Mouse (Mus musculus) C2C12 (cell line): Measurements from ENCODE around the gene G3bp1. TPM values are rescaled to one million over a fixed set of nuclear protein-coding genes. Genes with fewer than 3 reads are reported as not detected.

ENCODE experiments used
- H3K27me3 ChIP-seq: one replicate; pipeline ENCODE4 v1.6.1; 2011; ENCODE audit not compliant: control insufficient read depth, insufficient read depth, insufficient read length
- H3K36me3 ChIP-seq: one replicate; pipeline ENCODE4 v1.6.1; 2011; ENCODE audit not compliant: control insufficient read depth, insufficient read depth
- H3K4me3 ChIP-seq: one replicate; pipeline ENCODE4 v1.5.1; 2011; ENCODE audit warnings: mild to moderate bottlenecking, control low read depth; ENCODE audit not compliant: poor library complexity, insufficient read depth, severe bottlenecking
- H3K79me2 ChIP-seq: one replicate; pipeline ENCODE4 v1.6.1; 2011; ENCODE audit not compliant: control insufficient read depth, insufficient read depth
- H3K79me3 ChIP-seq: one replicate; pipeline ENCODE4 v1.6.1; 2011; ENCODE audit warnings: low read depth, control low read depth
- H3ac ChIP-seq: one replicate; pipeline ENCODE3; 2011; ENCODE audit warnings: low read depth; ENCODE audit not compliant: control insufficient read depth, insufficient read length
- CEBPB ChIP-seq: IDR thresholded peaks from one replicate; pipeline ENCODE4 v1.6.1; 2011; ENCODE audit warnings: low read depth, mild to moderate bottlenecking, control low read depth, moderate library complexity
- CTCF ChIP-seq: IDR thresholded peaks from one replicate; pipeline ENCODE4 v1.5.1; 2011; ENCODE audit not compliant: control insufficient read depth, insufficient read depth, insufficient read length
- FOSL1 ChIP-seq: IDR thresholded peaks from one replicate; pipeline ENCODE4 v1.8.0; 2011; ENCODE audit warnings: mild to moderate bottlenecking, low read length; ENCODE audit not compliant: poor library complexity, insufficient read depth, severe bottlenecking
- MAX ChIP-seq: IDR thresholded peaks from one replicate; pipeline ENCODE4 v1.6.1; 2011; ENCODE audit warnings: mild to moderate bottlenecking, control low read depth
- MYOD1 ChIP-seq: IDR thresholded peaks from one replicate; pipeline ENCODE4 v1.6.1; 2011; ENCODE audit warnings: low read depth; ENCODE audit not compliant: control insufficient read depth, insufficient read length
- MYOG ChIP-seq: IDR thresholded peaks from one replicate; pipeline ENCODE4 v1.6.1; 2011; ENCODE audit not compliant: control insufficient read depth, insufficient read length; ENCODE audit errors: extremely low read depth
- USF1 ChIP-seq: IDR thresholded peaks from one replicate; pipeline ENCODE4 v1.6.1; 2011; ENCODE audit warnings: low read depth, mild to moderate bottlenecking, control low read depth, moderate library complexity
- long read RNA-seq, 2 experiments: library from polyadenylated mRNA; unstranded; transcript quantifications; one replicate each; pipeline ENCODE4 v2.0.0; 2019 to 2020
- polyA plus RNA-seq: library from polyadenylated mRNA; unstranded; fragments of >200 nt; fragmentation: generic; extraction: Trizol; gene quantifications from one replicate; pipeline ENCODE4 v1.2.1, GENCODE M21; 2012; ENCODE audit warnings: missing spikeins

The G3bp1 gene
- 82.5 TPM for polyA plus RNA-seq
- long read RNA-seq, experiment 1, full-length matches to known transcripts = 309 of 380 reads
- long read RNA-seq, experiment 1, partial matches to known transcripts = 40 of 380 reads
- long read RNA-seq, experiment 1, other reads (novel, unspliced or antisense) = 31 of 380 reads
- long read RNA-seq, experiment 2, full-length matches to known transcripts = 4,247 of 4,609 reads
- long read RNA-seq, experiment 2, partial matches to known transcripts = 49 of 4,609 reads
- long read RNA-seq, experiment 2, other reads (novel, unspliced or antisense) = 313 of 4,609 reads

DNA sequence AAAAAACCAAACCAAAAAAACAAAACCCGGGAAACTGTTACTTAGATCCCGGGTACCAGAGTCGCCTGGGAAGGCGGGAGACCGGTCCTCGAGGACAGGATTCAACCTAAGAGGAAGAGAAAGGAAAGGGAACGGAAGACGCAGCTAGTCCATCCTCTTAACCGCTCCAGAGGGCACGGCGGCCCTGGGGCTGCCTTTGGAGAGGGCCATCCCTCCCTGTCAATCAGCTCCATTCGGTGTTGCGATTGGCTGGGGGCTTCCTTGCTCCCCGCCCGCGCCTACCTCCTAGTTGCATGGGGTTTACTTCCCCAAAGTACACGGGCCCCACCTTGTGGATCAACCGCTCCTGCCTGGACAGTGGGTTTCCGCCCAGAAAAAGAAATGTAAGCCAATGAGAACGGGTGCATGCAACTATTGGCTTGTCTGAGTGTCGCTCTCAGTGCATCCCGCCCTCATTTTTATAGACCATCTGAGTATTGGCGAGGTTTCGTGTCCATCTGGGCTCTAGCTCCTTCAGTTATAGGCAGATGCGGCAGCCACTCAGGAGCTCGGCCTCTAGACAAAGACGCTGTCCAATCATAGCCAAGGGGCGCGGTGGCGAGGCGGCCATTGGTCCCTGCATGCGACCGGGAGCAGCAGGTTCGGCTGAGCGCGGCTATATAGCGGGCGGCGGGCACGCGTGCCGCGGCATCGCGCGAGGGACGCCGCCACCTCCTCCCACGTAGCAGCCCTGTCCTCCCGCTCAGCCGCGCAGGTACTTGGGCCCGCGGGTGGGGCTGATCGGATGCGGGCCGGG, at the start of gene G3bp1:
TSS of gene G3bp1 (plus strand) at position 638 of the 796 bp plus-strand sequence.
- peaks cover 48% of the 10 kb centered on the region for H3K79me2 ChIP-seq
- H3K36me3 ChIP-seq = peaks cover 34% of the 10 kb centered on the region
- H3K79me3 ChIP-seq = peaks cover 45% of the 10 kb centered on the region
- H3K27me3 ChIP-seq = no peaks in the 10 kb centered on the region
- H3K4me3 ChIP-seq = peak within 1 kb of the TSS; percentile 98
- TF ChIP-seq FOSL1 (no peak), CTCF (no peak), MAX (peak; percentile 92)
- peak within 1 kb of the TSS; percentile 97 for H3ac ChIP-seq

DNA sequence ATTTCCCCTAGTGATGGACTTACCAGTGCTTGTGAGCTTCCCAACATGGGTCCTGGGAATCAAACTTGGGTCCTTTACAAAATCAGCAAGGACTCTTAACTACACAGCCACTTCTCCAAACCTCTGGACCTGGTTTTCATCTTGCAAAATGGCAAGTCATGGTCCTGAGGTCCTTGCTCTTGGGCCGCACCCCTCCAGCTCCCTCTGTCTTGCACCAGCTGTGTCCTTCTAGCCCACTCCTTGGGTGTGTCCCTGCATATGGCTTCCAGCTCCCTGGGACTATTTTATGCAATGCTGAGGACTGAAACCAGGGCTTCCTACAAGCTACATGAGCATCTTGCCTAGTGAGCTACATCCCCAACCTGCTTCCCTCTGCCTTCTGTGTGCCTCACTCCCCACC, 46.5 kb upstream of the G3bp1 start, which contains the start of gene Sparc:
TSS of gene Sparc (minus strand) at position 206 of the 400 bp plus-strand sequence.
- Histone ChIP-seq H3K36me3 (no peaks in the 10 kb centered on the region), H3K79me3 (peaks cover 13% of the 10 kb centered on the region), H3K4me3 (no peak within 1 kb of the TSS), H3K79me2 (peaks cover 20% of the 10 kb centered on the region), H3ac (no peak within 1 kb of the TSS), H3K27me3 (no peaks in the 10 kb centered on the region)
- TF ChIP-seq FOSL1 (no peak), CEBPB (no peak), USF1 (no peak), MYOD1 (no peak), MAX (no peak), MYOG (no peak), CTCF (no peak)

DNA sequence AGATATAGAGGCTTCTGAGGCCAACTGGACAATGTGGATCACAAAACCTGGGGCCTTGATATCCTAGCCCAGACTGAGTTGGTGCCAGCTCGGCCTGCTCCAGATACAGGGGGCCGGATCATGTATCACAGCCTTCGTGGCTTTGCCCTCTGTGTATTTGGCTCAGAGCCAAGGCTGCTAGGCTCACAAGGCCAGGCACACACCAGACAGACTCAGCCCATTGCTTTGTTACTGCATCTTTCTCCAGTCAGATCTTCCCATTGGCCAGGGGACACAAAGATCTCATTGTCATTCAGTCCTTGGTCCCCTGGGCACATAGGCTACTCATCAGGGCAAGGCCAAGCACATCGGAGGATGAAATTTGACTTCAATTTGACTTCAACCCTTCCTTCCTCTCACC, 45.7 kb upstream of the G3bp1 start:
- H3K27me3 ChIP-seq = no peaks in the 10 kb centered on the region
- peaks cover 8% of the 10 kb centered on the region for H3K79me3 ChIP-seq
- H3K36me3 ChIP-seq = no peaks in the 10 kb centered on the region

DNA sequence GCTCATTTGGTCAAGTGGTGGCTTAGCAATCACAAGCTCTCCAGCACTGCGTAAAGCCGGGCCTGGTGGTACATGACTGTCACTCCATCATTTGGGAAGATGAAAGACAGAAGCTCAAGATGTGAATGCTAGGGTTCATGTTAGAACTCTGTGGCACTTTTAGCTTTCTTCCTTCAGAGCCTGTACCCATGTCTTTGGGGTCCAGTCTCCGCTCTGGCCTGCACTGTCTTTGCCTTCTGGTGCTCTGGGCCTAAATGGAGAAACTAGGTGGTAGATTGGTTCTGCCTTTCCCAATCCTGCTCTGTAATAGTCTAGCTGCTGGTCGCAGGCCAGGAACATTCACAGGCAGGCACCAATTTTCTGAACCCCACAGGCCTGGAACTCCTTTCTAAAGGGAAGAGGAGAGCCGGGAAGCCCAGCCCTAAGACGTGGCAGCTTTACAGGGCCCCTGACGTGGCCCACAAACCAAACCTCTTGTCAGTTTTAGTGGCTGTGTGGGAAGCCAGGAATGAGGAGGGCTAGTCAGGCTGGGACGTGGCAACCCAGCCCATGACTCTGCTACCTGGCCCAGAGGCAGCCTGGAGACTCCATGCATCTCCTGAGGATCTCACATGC, 44.6 kb upstream of the G3bp1 start:
- Histone ChIP-seq H3K36me3 (no peaks in the 10 kb centered on the region), H3ac (no peak overlapping the region), H3K4me3 (no peak overlapping the region), H3K27me3 (no peaks in the 10 kb centered on the region), H3K79me3 (no peaks in the 10 kb centered on the region), H3K79me2 (peaks cover 2% of the 10 kb centered on the region)
- TF ChIP-seq CTCF = no peak
- no peak for TF ChIP-seq USF1
- no peak for TF ChIP-seq MYOD1
- TF ChIP-seq FOSL1 = no peak
- TF ChIP-seq CEBPB = no peak
- TF ChIP-seq MAX = no peak
- TF ChIP-seq MYOG = no peak

More for the DNA sequence above, 45.7 kb upstream of the G3bp1 start:
- no peak overlapping the region for H3K4me3 ChIP-seq
- peak; percentile 46 for TF ChIP-seq MAX
- no peak for TF ChIP-seq CTCF
- H3ac ChIP-seq = no peak overlapping the region
- H3K79me2 ChIP-seq = peaks cover 12% of the 10 kb centered on the region

DNA sequence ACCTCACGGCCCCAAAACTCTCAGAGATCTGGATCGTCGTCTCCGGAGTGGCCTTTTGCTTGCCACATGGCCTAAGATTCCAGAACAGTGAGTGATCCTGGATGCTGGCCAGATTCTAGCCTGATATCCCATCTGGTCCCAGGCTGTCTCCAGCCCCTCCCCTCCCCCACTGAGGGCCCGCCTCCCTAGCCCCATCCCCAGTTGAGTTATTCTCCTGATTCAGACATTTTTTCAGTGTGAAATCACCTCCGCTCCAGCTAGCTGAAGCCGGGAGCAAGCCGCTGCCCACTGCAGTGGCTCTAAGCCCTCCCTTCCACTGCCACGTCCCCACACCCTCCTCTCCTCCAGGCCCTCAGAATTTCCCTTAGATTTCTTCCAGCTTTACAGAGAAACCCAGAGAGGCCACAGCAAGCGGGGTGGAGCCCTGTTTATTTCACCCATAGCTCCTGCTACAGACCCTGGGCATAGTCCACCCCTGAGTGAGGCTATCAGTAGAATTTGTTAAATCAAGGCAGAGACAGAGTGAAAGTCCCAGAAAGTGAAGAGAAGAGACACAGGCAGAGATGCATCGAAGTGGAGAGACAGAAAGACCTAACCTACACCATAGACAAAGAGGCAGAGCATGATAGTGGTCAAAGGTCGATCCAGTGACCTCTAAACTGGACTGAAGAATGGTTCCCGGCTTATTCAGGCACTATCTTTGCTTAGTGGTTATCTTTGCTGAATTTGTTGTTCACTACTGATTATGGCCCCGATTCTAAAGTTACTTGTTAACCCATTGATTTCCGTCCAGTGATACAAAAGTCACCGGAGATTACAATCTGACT, 41.1 kb upstream of the G3bp1 start:
- Histone ChIP-seq H3K27me3 (no peaks in the 10 kb centered on the region), H3ac (peak overlapping the region; percentile 72), H3K36me3 (no peaks in the 10 kb centered on the region), H3K79me2 (no peaks in the 10 kb centered on the region), H3K79me3 (no peaks in the 10 kb centered on the region), H3K4me3 (no peak overlapping the region)
- TF ChIP-seq CEBPB (peak; percentile 26), USF1 (peak; percentile 82), FOSL1 (peak; percentile 6), MYOG (no peak), CTCF (no peak), MYOD1 (peak; percentile 10), MAX (peak; percentile 91)
